Mouse (Mus musculus) effector memory CD4-positive, alpha-beta T cell, adult 7 months (primary cell): ENCODE data around the gene Trap1. TPM values are rescaled to one million over a fixed set of nuclear protein-coding genes. Genes with fewer than 3 reads are reported as not detected.

Source experiments
- polyA plus RNA-seq: library from polyadenylated mRNA; unstranded; fragments of 100-300 nt; shearing (Covaris generic); gene quantifications from one replicate; pipeline ENCODE4 v1.2.1, GENCODE M21; 2017

The Trap1 gene
- 60.4 TPM for polyA plus RNA-seq

GRCm38 (mm10) chr16:4077384-4078061 lies at the start of gene Trap1:
Trap1 (minus strand) TSS chr16:4077827.

DNA sequence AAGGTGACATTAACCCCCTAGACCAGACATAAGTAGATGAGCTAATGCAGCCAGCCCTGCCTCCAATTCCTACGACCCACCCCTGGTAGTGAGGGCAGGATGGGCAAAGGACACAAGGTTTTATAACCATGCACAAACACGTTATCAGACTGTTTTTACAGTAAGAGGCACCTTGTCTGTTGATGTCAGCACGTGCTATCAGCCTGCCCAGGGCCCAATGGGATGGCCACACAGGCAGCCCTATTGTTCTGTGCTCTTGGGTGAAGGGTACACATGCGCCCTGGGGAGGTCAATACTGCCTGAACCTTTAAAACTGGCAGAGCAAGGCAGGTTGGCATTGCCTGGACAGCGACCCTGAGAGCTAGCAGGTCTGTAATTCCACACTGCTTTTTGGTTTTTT lies 40.8 kb downstream of the Trap1 start, which contains the start of gene Dnase1:
Gene Dnase1 (plus strand): TSS at position 136 of the 400 bp plus-strand sequence.

GRCm38 (mm10) chr16:4003489-4004398 lies 73.9 kb downstream of the Trap1 start, which contains the start of gene Slx4:
Slx4 (minus strand) TSS chr16:4003770.

Other genes starting within 250 kb of the Trap1 start
- 0.26 TPM for gene Olfr15, start 246.9 kb downstream of the Trap1 start, polyA plus RNA-seq
- not detected for gene Zfp174, start 230.6 kb downstream of the Trap1 start, polyA plus RNA-seq
- 78.3 TPM for gene Naa60, start 205.5 kb downstream of the Trap1 start, polyA plus RNA-seq
- gene Zfp597, start 193.3 kb downstream of the Trap1 start, polyA plus RNA-seq: 8.5 TPM
- gene Gm20695, start 193.2 kb downstream of the Trap1 start, polyA plus RNA-seq: not detected
- gene 1700037C18Rik, start 169.1 kb downstream of the Trap1 start, polyA plus RNA-seq: 8.0 TPM
- gene Cluap1, start 169.0 kb downstream of the Trap1 start, polyA plus RNA-seq: 11.9 TPM
- gene Nlrc3, start 101.2 kb downstream of the Trap1 start, polyA plus RNA-seq: 35.6 TPM
- gene Slx4, start 74.1 kb downstream of the Trap1 start, polyA plus RNA-seq: 21.7 TPM
- 5.1 TPM for gene Dnase1, start 40.9 kb downstream of the Trap1 start, polyA plus RNA-seq
- 21.3 TPM for gene Crebbp, start 136.2 kb upstream of the Trap1 start, polyA plus RNA-seq